Mouse (Mus musculus) liver, adult (tissue): ENCODE data around the gene Smap1.

Source experiments
- GATA4 ChIP-seq: IDR thresholded peaks from 2 replicates; pipeline ENCODE4 v1.6.1; 2014; ENCODE audit warnings: mild to moderate bottlenecking, low read length; ENCODE audit not compliant: insufficient replicate concordance

The Smap1 gene

GRCm38 (mm10) chr1:23928371-23928770, 6.3 kb upstream of the Smap1 start:
- TF ChIP-seq GATA4: no peak

- TF ChIP-seq GATA4: no peak
Observed at GRCm38 (mm10) chr1:23923779-23924708, 1.9 kb upstream of the Smap1 start.

GRCm38 (mm10) chr1:23922530-23922884, 390 bp upstream of the Smap1 start:
- no peak for TF ChIP-seq GATA4

GRCm38 (mm10) chr1:23920275-23920674, 1.8 kb downstream of the Smap1 start:
- TF ChIP-seq GATA4: no peak

GRCm38 (mm10) chr1:23919086-23919485, 3.0 kb downstream of the Smap1 start:
- no peak for TF ChIP-seq GATA4

GRCm38 (mm10) chr1:23915483-23915882, 6.6 kb downstream of the Smap1 start:
- no peak for TF ChIP-seq GATA4

GRCm38 (mm10) chr1:23912988-23913387, 9.1 kb downstream of the Smap1 start:
- TF ChIP-seq GATA4: no peak

- no peak for TF ChIP-seq GATA4
Observed at GRCm38 (mm10) chr1:23906082-23906481, 16.0 kb downstream of the Smap1 start.

GRCm38 (mm10) chr1:23903340-23903739, 18.8 kb downstream of the Smap1 start:
- TF ChIP-seq GATA4: no peak

- TF ChIP-seq GATA4: no peak
Observed at GRCm38 (mm10) chr1:23902736-23903135, 19.4 kb downstream of the Smap1 start.

- TF ChIP-seq GATA4: no peak
Observed at GRCm38 (mm10) chr1:23899647-23900020, 22.5 kb downstream of the Smap1 start.

- TF ChIP-seq GATA4: no peak
Observed at GRCm38 (mm10) chr1:23899020-23899646, 23.0 kb downstream of the Smap1 start.

- no peak for TF ChIP-seq GATA4
Observed at GRCm38 (mm10) chr1:23892072-23892471, 30.0 kb downstream of the Smap1 start.

GRCm38 (mm10) chr1:23884914-23885313, 37.2 kb downstream of the Smap1 start:
- no peak for TF ChIP-seq GATA4

GRCm38 (mm10) chr1:23884087-23884668, 37.9 kb downstream of the Smap1 start:
- TF ChIP-seq GATA4: no peak

GRCm38 (mm10) chr1:23882681-23883080, 39.4 kb downstream of the Smap1 start:
- TF ChIP-seq GATA4: no peak
